Mouse (Mus musculus): ENCODE measurements around the gene Sppl3.

Gene Sppl3

DNA sequence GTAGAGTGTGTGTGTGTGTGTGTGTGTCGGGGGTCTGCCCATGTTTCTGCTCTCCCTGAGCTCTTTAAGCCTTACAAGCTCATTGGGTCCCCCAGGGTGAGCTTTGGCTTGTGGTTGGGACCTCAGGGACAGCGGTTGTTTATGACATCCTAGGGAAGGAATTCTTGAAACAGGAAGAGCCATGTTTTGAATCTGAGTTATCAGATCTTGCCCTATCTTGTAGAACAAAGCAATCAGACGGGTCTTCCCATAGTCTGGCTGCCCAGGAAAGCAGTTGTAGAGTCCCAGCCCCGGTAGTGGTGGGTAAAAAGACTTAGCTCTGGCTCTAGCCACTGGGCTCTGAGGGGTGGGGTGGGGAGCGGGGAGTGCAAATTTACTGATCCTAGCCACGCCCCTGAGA, 13.6 kb upstream of the Sppl3 start:
- no peak for DNase-seq (ENCODE audit: low spot score)

GRCm38 (mm10) chr5:115000503-115000902, 10.4 kb upstream of the Sppl3 start:
- DNase-seq (ENCODE audit: low spot score): no peak

- DNase-seq (ENCODE audit: low spot score): no peak
These were observed 9.5 kb upstream of the Sppl3 start for GRCm38 (mm10) chr5:115001464-115001863.

DNA sequence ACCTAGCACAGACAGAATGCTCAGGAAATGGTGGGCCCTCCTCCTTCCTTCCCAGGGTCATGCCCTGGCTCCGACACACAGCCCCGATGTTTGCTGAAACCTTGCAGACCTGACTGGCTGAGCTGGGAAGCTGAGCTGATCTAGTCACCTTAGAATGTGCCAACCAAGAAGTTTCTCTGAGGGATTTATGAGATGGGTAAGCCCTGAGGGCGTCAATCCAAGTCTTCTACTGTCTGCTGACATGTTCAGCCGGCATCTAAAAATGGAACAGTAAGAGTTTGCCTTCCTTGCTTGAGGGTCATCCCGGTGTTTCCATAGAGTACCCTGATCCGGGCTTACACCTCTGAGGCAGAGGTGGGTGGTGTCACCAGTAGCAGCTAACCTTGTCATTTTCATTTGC, 8.2 kb upstream of the Sppl3 start:
- no peak for DNase-seq (ENCODE audit: low spot score)

DNA sequence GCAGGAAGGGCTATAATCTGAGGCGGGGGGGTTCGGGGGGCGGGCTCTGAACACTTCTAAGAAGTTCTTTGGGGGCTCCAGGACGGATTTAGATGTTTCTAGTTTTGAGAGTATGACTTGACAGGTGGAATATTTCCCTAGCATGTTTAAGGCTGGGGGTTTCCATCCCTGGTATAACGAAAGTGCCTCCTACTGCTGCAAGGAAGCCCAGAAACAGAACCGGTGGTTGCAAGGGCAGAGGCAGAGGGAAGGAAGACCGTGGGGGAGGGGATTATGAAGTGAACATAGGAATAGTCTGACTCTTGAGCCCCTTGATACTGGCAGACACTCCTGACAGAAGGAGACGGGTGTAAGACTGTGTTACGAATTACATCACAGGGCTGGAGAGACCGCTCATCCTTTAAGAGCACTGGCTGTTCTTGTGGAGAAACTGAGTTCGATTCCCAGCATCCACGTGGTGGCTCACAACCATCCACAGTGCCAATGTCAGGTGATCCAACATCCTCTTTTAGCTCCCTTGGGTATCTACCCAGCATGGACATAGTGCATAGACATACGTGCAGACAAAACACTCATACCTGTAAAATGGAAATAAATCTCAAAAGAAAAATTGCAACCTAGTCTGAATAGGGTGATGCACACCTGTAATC, 7.6 kb upstream of the Sppl3 start:
- DNase-seq (ENCODE audit: low spot score): no peak

- no peak for DNase-seq (ENCODE audit: low spot score)
These were observed 3.2 kb upstream of the Sppl3 start for GRCm38 (mm10) chr5:115007768-115008167.

DNA sequence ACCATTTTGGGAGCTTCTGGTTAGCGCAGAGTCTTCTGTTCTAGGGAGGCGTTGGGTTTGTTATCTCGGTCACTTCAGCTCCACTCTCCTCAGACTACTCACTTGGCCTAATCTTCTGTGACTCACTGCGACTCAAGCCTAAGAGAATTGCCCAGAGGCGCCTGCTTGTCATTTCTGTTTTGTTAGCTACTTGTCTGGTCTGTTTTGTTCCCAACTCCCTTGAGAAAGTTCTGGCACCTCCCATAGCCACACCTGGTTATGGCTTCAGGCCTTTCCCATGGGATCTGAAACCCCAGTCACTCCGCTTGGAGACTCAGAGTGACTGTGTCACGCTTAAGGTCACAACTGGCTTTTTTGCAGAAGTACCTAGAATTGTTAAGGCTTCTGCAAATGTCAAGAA, 2.6 kb upstream of the Sppl3 start:
- peak; percentile 9 for DNase-seq (ENCODE audit: low spot score)

- DNase-seq (ENCODE audit: low spot score): no peak
These were observed 1.8 kb upstream of the Sppl3 start for GRCm38 (mm10) chr5:115009143-115009542.

DNA sequence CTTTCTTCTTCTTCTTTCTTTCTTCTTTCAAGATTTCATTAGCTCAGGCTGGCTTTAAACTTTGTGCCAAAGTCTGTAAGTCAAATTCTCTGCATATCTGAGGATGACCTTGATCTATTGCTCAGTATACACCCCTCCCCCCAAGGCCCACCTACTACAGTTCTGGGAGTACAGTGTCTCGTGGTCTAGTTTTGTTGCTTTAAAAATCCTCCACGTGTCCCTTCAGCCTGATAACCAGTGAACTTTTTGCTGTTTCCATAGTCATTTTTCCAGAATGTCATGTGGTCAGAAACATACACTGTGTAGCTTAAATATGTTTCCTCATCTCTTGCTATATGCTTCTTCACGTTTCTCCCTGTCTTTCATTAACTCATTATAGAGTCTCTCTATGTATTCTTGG, 976 bp upstream of the Sppl3 start:
- no peak for DNase-seq (ENCODE audit: low spot score)

GRCm38 (mm10) chr5:115011217-115011518, 231 bp downstream of the Sppl3 start:
- no peak for DNase-seq (ENCODE audit: low spot score)

DNA sequence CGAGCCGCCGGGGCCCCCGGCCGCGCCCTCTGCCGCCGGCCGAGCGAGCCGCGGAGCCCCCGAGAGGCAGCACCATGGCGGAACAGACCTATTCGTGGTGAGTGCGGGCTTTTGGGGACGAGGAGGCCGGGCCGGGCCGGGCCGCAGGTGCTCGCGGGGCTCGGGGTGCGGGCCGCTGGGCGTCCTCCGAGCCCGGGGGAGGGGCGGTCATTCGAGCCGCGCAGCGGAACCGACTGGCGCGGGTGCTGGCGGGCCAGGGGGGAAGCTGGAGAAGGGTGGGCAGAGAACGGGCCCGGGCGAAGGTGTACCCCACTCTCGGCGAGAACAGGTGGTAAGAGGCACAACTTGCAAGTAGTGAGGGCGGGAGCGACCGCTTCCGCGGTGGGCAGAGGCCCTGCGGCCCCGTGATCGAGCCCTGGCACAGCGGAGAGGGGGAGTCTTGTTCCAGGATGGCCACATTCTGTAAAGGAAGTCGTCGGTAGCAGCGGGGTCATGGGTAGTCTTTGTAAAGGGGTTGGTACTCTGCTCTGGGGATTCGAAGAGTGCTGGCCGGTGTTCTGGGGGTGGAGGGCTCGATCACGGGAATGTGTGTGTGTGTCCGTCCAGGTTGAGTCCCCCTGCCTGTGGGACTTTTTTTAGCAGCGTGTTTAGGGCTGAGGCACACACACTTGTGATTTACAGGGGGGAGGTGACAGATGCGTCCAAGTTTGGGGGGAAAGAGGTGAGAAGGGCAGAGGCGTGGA, 753 bp downstream of the Sppl3 start:
- peak; percentile 26 for DNase-seq (ENCODE audit: low spot score)

DNA sequence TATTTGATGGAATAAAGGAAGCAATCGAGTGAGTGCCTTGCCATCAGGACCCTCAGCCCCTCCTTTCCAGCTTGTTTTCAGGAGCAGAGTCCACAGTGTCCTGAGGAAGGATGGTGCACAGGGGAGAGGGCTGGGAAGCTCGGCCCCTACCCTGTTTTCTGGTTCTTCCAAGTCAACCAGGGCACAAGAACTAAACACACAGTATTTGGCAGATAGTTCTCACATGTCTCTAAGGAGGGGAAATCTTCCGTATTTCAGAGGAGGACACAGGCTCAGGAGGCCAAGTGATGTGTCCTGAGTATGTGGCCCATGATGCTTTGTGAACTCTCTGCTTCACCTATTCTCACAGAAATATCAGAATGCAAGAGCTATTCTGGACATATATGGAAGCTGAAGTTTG, 2.5 kb downstream of the Sppl3 start:
- DNase-seq (ENCODE audit: low spot score): no peak

- no peak for DNase-seq (ENCODE audit: low spot score)
These were observed 3.6 kb downstream of the Sppl3 start for GRCm38 (mm10) chr5:115014570-115014969.

GRCm38 (mm10) chr5:115015121-115015520, 4.2 kb downstream of the Sppl3 start:
- no peak for DNase-seq (ENCODE audit: low spot score)

GRCm38 (mm10) chr5:115018270-115018669, 7.3 kb downstream of the Sppl3 start:
- DNase-seq (ENCODE audit: low spot score): no peak

GRCm38 (mm10) chr5:115018813-115019212, 7.9 kb downstream of the Sppl3 start:
- DNase-seq (ENCODE audit: low spot score): no peak

GRCm38 (mm10) chr5:115022021-115022420, 11.1 kb downstream of the Sppl3 start:
- no peak for DNase-seq (ENCODE audit: low spot score)

- DNase-seq (ENCODE audit: low spot score): no peak
These were observed 15.2 kb downstream of the Sppl3 start for GRCm38 (mm10) chr5:115026170-115026569.

GRCm38 (mm10) chr5:115027109-115027508, 16.2 kb downstream of the Sppl3 start:
- no peak for DNase-seq (ENCODE audit: low spot score)

DNA sequence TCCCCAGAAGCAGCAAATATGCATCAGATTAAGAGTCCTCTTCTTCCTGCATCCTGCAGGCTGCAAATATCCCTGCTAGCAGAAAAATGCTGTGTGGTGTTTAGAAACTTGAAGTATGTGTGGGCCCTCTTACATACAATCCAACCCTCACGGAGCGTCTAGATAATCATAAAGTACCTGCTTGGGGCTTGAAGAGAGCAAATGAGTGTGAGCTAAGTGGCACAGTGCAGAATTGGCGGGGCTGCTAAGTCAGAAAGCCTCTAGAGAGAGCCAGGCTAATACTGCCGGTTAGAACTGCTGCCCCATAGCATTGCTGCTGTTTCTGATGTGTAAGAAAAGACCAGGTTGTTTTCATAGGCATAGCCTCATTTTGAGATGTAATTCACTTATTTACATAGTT, 18.0 kb downstream of the Sppl3 start:
- DNase-seq (ENCODE audit: low spot score): no peak

- DNase-seq (ENCODE audit: low spot score): no peak
These were observed 18.6 kb downstream of the Sppl3 start for GRCm38 (mm10) chr5:115029509-115029908.

DNA sequence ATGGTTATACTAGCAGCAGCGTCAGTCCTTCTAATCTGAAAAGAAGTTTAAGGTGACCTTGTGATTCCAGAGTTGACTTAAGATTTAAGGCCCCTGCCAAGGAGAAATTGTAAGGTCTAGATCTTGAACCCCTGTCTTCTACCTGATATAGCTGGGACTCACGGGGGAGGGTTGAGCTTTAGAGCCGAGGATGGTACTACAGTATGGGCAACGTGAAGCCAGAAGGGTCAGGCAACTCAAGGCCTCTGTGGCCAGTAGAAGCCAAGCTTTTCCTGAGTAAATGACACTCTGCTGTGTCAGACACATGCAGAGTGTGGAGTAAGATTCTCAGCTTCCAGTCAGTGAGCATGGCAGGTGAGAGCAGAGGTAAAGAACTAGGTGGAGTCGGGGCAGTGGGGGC, 20.6 kb downstream of the Sppl3 start:
- no peak for DNase-seq (ENCODE audit: low spot score)

GRCm38 (mm10) chr5:115032620-115033019, 21.7 kb downstream of the Sppl3 start:
- DNase-seq (ENCODE audit: low spot score): no peak

- DNase-seq (ENCODE audit: low spot score): no peak
These were observed 24.3 kb downstream of the Sppl3 start for GRCm38 (mm10) chr5:115035217-115035616.

All from MN1 (cell line).